ENCODE assay signal across 8 mouse cellular contexts in genomic region chr11:72795149-72795454, GRCm38 (mm10). TPM values are rescaled to one million over a fixed set of nuclear protein-coding genes. Genes with fewer than 3 reads are reported as not detected.
DNase-seq lines count a peak whose midpoint lies in the region; ATAC-seq and TF ChIP-seq lines count a peak whose summit lies in the region.

No protein-coding gene starts in this region.

- H3K4me2 ChIP-seq in liver, embryonic 15.5 days, result peak overlapping the region; percentile 87

- whole genome bisulfite sequencing in liver, embryonic 15.5 days (ENCODE audit: insufficient replicate concordance), result 12% methylated on average over 14 of the region's 14 CpGs

- no peak for DNase-seq in cerebellum, adult 11-12 months
- DNase-seq in testis, postnatal 10 days (ENCODE audit: low spot score), result no peak
- no peak for DNase-seq in layer of hippocampus, adult 9-11 months
- no peak for DNase-seq in spleen, adult 12 weeks (ENCODE audit: low spot score)
- DNase-seq in adrenal gland, postnatal 10 days, result no peak

- no peaks in the 10 kb centered on the region for H3K9me3 ChIP-seq in liver, embryonic 15.5 days (replicated peaks)

- no peak for TF ChIP-seq CTCF in testis, adult 2 months (IDR thresholded peaks at IDR 0.05; ENCODE audit: control insufficient read depth, insufficient read depth, insufficient replicate concordance, low read depth, low read length)

- H3K36me3 ChIP-seq in testis, adult 2 months (ENCODE audit: control insufficient read depth, insufficient read depth, low read length), result peaks cover 2% of the 10 kb centered on the region
- H3K36me3 ChIP-seq in liver, embryonic 15.5 days (replicated peaks), result no peaks in the 10 kb centered on the region

- no peaks in the 10 kb centered on the region; the same call in 1 of the 2 replicates for H3K4me1 ChIP-seq in testis, adult 2 months (ENCODE audit: control insufficient read depth, insufficient read depth, low read length)
- peaks cover 34% of the 10 kb centered on the region for H3K4me1 ChIP-seq in liver, embryonic 15.5 days (replicated peaks)

- H3K4me3 ChIP-seq in testis, adult 2 months (ENCODE audit: control insufficient read depth, low read depth, low read length), result peak overlapping the region; percentile 99
- H3K4me3 ChIP-seq in liver, embryonic 15.5 days (replicated peaks), result peak overlapping the region; percentile 95

- no peak for TF ChIP-seq POLR2A in testis, adult 2 months (IDR thresholded peaks at IDR 0.05; ENCODE audit: control insufficient read depth, low read depth, low read length)

- ATAC-seq in cerebellum, adult (ENCODE audit: insufficient number of reproducible peaks, low FRiP score, low TSS enrichment), result 0 out of 2 replicates have a peak, but pooled peaks have one; percentile 4
- no peak for ATAC-seq in liver, embryonic 15.5 days (ENCODE audit: insufficient read depth)

- peak overlapping the region; percentile 99 for H3K27ac ChIP-seq in testis, adult 2 months (ENCODE audit: control insufficient read depth, insufficient read depth, low read depth, low read length)
- peak overlapping the region; percentile 89 for H3K27ac ChIP-seq in liver, embryonic 15.5 days (replicated peaks)

- no peaks in the 10 kb centered on the region for H3K27me3 ChIP-seq in testis, adult 2 months (ENCODE audit: control insufficient read depth, insufficient read depth, low read length)
- H3K27me3 ChIP-seq in liver, embryonic 15.5 days, result no peaks in the 10 kb centered on the region

- H3K9ac ChIP-seq in liver, embryonic 15.5 days, result peak overlapping the region; percentile 87

RNA-seq across cellular contexts. Expression of gene Cyb5d2, which starts 0.8 kb away (rescaled TPM):
- 10.6 and 11.2 TPM in 2 replicates for polyA plus RNA-seq in testis, adult 2 months (2012; rRNA removed)
- 3.9 and 4.5 TPM in 2 replicates for polyA plus RNA-seq in liver, embryonic 15.5 days (2015; fragmentation: Nextera tagmentation; extraction: Ambion mirVana)
- total RNA-seq in adrenal gland, postnatal 10 days (2021), result 10 to 100 TPM; 11.4 to 16.0 TPM

RNA-seq across cellular contexts. Expression of gene Zzef1, which starts 0.9 kb away (rescaled TPM):
- 9.5 and 9.6 TPM in 2 replicates for polyA plus RNA-seq in testis, adult 2 months (2012; rRNA removed)
- 3.7 and 4.2 TPM in 2 replicates for polyA plus RNA-seq in liver, embryonic 15.5 days (2015; fragmentation: Nextera tagmentation; extraction: Ambion mirVana)
- total RNA-seq in adrenal gland, postnatal 10 days (2021), result 10 to 100 TPM; 26.4 to 39.9 TPM
